Mouse (Mus musculus) erythroblast, embryonic 14.5 days (primary cell): ENCODE results near the gene Arhgef3.

Experiments
- GATA1 ChIP-seq: IDR thresholded peaks from 2 replicates; pipeline ENCODE4 v1.6.1; 2012; ENCODE audit warnings: low read length, inconsistent platforms, mixed read lengths
- TAL1 ChIP-seq: IDR thresholded peaks from 3 replicates; pipeline ENCODE4 v1.6.1; 2012; ENCODE audit warnings: low read length, inconsistent platforms, mixed read lengths

GRCm38 (mm10) chr14:27204704-27205103 is 90.0 kb downstream of the Arhgef3 start:
- TF ChIP-seq TAL1: no peak
- TF ChIP-seq GATA1: no peak
